ENCODE assay signal across 14 mouse cellular contexts in genomic region chr12:4719762-4720754, GRCm38 (mm10). TPM values are rescaled to one million over a fixed set of nuclear protein-coding genes. Genes with fewer than 3 reads are reported as not detected.
DNase-seq lines count a peak whose midpoint lies in the region; ATAC-seq and TF ChIP-seq lines count a peak whose summit lies in the region.
"Had no signal": no experiment of that assay in that cellular context is flagged by ENCODE, and none has a peak within 500 bp of the region (broad histone marks: within the 10 kb centered on the region; RNA-seq: fewer than 3 reads in every experiment).

No protein-coding gene starts in this region.

- DNase-seq in forebrain, postnatal 0 days: no peak
- no peak for DNase-seq in forebrain, embryonic 10.5 days (ENCODE audit: extremely low spot score, low spot score)
- DNase-seq in thymus, postnatal 4 days: peak; percentile 51
- DNase-seq in thymus, postnatal 36 days: no peak
- peak; percentile 59 for DNase-seq in yolk sac, embryonic 10.5 days (ENCODE audit: low spot score)
- DNase-seq in gastrocnemius, postnatal 25 days: no peak
- DNase-seq in cerebellum, postnatal 25 days: no peak
- DNase-seq: cerebellum, adult 9-10 months; lung, postnatal 10 days had no signal

- 79% methylated on average over 17 of the region's 17 CpGs for WGBS in forebrain, postnatal 0 days
- WGBS in forebrain, embryonic 10.5 days: 76% methylated on average over 17 of the region's 17 CpGs
- WGBS in intestine, postnatal 0 days: 64% methylated on average over 17 of the region's 17 CpGs

- H3K27me3 ChIP-seq in forebrain, postnatal 0 days (ENCODE audit: insufficient read depth, low read length): no peaks in the 10 kb centered on the region
- H3K27me3 ChIP-seq in forebrain, embryonic 10.5 days (ENCODE audit: poor library complexity, severe bottlenecking): no peaks in the 10 kb centered on the region
- no peaks in the 10 kb centered on the region for H3K27me3 ChIP-seq in intestine, postnatal 0 days (replicated peaks; ENCODE audit: control insufficient read depth, insufficient read depth, low read length)
- H3K27me3 ChIP-seq: forebrain, embryonic 12.5 days; hindbrain, embryonic 12.5 days had no signal

- no peak overlapping the region for H3K4me2 ChIP-seq in forebrain, postnatal 0 days (ENCODE audit: low read depth)
- no peak overlapping the region for H3K4me2 ChIP-seq in intestine, postnatal 0 days (replicated peaks; ENCODE audit: low read depth)
- H3K4me2 ChIP-seq: forebrain, embryonic 12.5 days; hindbrain, embryonic 12.5 days had no signal

- H3K36me3 ChIP-seq in forebrain, postnatal 0 days (ENCODE audit: insufficient read depth): no peaks in the 10 kb centered on the region
- no peaks in the 10 kb centered on the region for H3K36me3 ChIP-seq in forebrain, embryonic 10.5 days (replicated peaks)
- peaks cover 6% of the 10 kb centered on the region; the same call in 1 of the 2 replicates for H3K36me3 ChIP-seq in intestine, postnatal 0 days (ENCODE audit: control insufficient read depth, insufficient read depth)
- H3K36me3 ChIP-seq: hindbrain, embryonic 12.5 days had no signal

- H3K4me1 ChIP-seq in forebrain, postnatal 0 days (ENCODE audit: insufficient read depth): no peaks in the 10 kb centered on the region
- peaks cover 13% of the 10 kb centered on the region; the same call in 1 of the 2 replicates for H3K4me1 ChIP-seq in forebrain, embryonic 10.5 days
- H3K4me1 ChIP-seq in intestine, postnatal 0 days (replicated peaks; ENCODE audit: control insufficient read depth, insufficient read depth, low read length): no peaks in the 10 kb centered on the region

- H3K4me3 ChIP-seq in forebrain, postnatal 0 days (ENCODE audit: low read depth, low read length): no peak overlapping the region
- H3K4me3 ChIP-seq in forebrain, embryonic 10.5 days: no peak overlapping the region
- no peak overlapping the region for H3K4me3 ChIP-seq in intestine, postnatal 0 days (ENCODE audit: low read depth, low read length)
- H3K4me3 ChIP-seq: forebrain, embryonic 12.5 days; hindbrain, embryonic 12.5 days had no signal

- H3K9me3 ChIP-seq in forebrain, postnatal 0 days (ENCODE audit: low read length): no peaks in the 10 kb centered on the region
- no peaks in the 10 kb centered on the region for H3K9me3 ChIP-seq in forebrain, embryonic 10.5 days
- no peaks in the 10 kb centered on the region for H3K9me3 ChIP-seq in intestine, postnatal 0 days (ENCODE audit: control insufficient read depth)
- H3K9me3 ChIP-seq: forebrain, embryonic 12.5 days; hindbrain, embryonic 12.5 days had no signal

- 0 out of 2 replicates have a peak, but pooled peaks have one; percentile 11 for TF ChIP-seq CTCF in forebrain, postnatal 0 days (IDR thresholded peaks at IDR 0.05; ENCODE audit: low read depth)
- TF ChIP-seq CTCF in intestine, postnatal 0 days (IDR thresholded peaks at IDR 0.05; ENCODE audit: low read depth): peak; percentile 48

- no peak for ATAC-seq in forebrain, postnatal 0 days
- no peak; the same call in 1 of the 2 replicates for ATAC-seq in intestine, postnatal 0 days

- no peak overlapping the region for H3K27ac ChIP-seq in forebrain, postnatal 0 days (ENCODE audit: low read depth, low read length)
- H3K27ac ChIP-seq in forebrain, embryonic 10.5 days: no peak overlapping the region
- H3K27ac ChIP-seq in intestine, postnatal 0 days (ENCODE audit: low read depth, low read length): no peak overlapping the region
- H3K27ac ChIP-seq: forebrain, embryonic 12.5 days; hindbrain, embryonic 12.5 days had no signal

- no peak overlapping the region for H3K9ac ChIP-seq in forebrain, postnatal 0 days
- H3K9ac ChIP-seq in intestine, postnatal 0 days (ENCODE audit: low read depth, low read length): no peak overlapping the region
- H3K9ac ChIP-seq: forebrain, embryonic 12.5 days; hindbrain, embryonic 12.5 days had no signal

RNA-seq across cellular contexts. Expression of gene Fam228a, which starts 18.2 kb away (rescaled TPM):
- 1.2 and 1.5 TPM in 2 replicates for total RNA-seq in forebrain, postnatal 0 days (2014; rRNA removed)
- 0.09 and 0.30 TPM in 2 replicates for polyA plus RNA-seq in forebrain, postnatal 0 days (2015; fragmentation: Nextera tagmentation; extraction: Ambion mirVana)
- 0.23 and 0.35 TPM in 2 replicates for polyA plus RNA-seq in forebrain, embryonic 10.5 days (2016; fragmentation: Nextera tagmentation; extraction: Ambion mirVana)
- polyA plus RNA-seq in intestine, postnatal 0 days (2015; fragmentation: Nextera tagmentation; extraction: Ambion mirVana): 0.07 TPM in 1 of 2 replicates, not detected in the other
- total RNA-seq in gastrocnemius, postnatal 25 days (2021): under 1 TPM; 0.11 to 0.18 TPM
- polyA plus RNA-seq: large intestine, adult 2 months; neural tube, embryonic 11.5 days had no signal

RNA-seq across cellular contexts. Expression of gene Pfn4, which starts 48.8 kb away (rescaled TPM):
- 9.2 TPM in 2 replicates for total RNA-seq in forebrain, postnatal 0 days (2014; rRNA removed)
- polyA plus RNA-seq in forebrain, postnatal 0 days (2015; fragmentation: Nextera tagmentation; extraction: Ambion mirVana): 15.3 and 21.3 TPM in 2 replicates
- polyA plus RNA-seq in forebrain, embryonic 10.5 days (2016; fragmentation: Nextera tagmentation; extraction: Ambion mirVana): 2.0 and 3.2 TPM in 2 replicates
- polyA plus RNA-seq in intestine, postnatal 0 days (2015; fragmentation: Nextera tagmentation; extraction: Ambion mirVana): 0.97 and 1.0 TPM in 2 replicates
- total RNA-seq in gastrocnemius, postnatal 25 days (2021): 1 to 10 TPM; 1.4 TPM

RNA-seq across cellular contexts. Expression of gene Fam228b, which starts 49.0 kb away (rescaled TPM):
- total RNA-seq in forebrain, postnatal 0 days (2014; rRNA removed): 7.8 and 18.8 TPM in 2 replicates
- polyA plus RNA-seq in forebrain, postnatal 0 days (2015; fragmentation: Nextera tagmentation; extraction: Ambion mirVana): 5.8 and 8.9 TPM in 2 replicates
- 2.1 and 2.9 TPM in 2 replicates for polyA plus RNA-seq in forebrain, embryonic 10.5 days (2016; fragmentation: Nextera tagmentation; extraction: Ambion mirVana)
- 0.67 and 1.0 TPM in 2 replicates for polyA plus RNA-seq in intestine, postnatal 0 days (2015; fragmentation: Nextera tagmentation; extraction: Ambion mirVana)
- 1 to 10 TPM; 4.7 to 5.0 TPM for total RNA-seq in gastrocnemius, postnatal 25 days (2021)

Comparison
In these comparisons a context has a peak if more than half of its experiments do, and no peak if none do; other contexts are left out.
1. DNase-seq: peak in thymus, postnatal 4 days (single experiment) and yolk sac, embryonic 10.5 days (single experiment); none in forebrain, postnatal 0 days (single experiment), forebrain, embryonic 10.5 days (single experiment), thymus, postnatal 36 days (0 of 2), gastrocnemius, postnatal 25 days (single experiment) and cerebellum, postnatal 25 days (0 of 2).